Mouse (Mus musculus): ENCODE measurements around the gene Shq1.

Gene Shq1

DNA sequence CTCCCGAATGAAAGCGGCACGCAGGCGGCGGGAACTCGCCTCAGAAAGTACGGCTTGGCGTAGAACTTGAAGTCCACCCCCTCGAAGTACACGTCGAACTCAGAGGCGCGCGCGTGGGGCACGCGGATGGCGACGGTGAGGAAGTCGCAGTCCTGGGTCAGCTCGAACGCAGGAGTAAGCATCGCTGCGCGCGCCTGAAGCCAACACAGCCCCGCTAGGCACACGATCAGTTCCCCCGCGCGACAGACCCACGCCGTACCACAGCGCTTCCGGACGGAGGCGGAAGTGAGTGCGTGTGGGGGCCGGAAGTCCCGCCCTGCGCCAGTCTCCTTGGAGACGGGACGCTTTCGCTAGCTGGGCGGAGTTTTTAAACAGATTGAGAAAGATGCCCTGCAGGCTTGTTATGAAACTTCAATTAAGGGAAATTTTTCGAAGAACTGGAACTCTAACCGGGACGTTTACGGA is at the start of gene Shq1:
Gene Shq1 (minus strand): TSS at position 278 of the 465 bp plus-strand sequence.
- peak; percentile 74 for DNase-seq (ENCODE audit: low read depth, low spot score)

DNA sequence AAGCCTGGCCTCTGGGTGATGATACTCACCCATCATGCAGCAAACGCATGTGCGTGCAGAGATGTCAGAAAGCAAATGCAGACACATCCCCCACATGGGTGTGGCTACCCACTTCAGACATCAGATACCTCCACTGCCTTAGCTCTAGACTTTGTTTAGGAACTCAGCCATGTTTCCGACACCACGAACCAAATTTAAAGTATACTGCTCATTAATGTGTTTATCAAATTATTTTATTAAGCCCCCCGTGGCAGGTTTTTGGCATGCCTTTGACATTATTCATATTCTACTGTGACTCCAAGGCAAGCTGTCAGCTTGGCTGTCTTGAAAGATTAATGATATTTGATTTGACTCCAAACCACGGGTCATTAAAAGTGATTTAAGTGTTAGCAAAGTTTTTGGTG is 49.1 kb upstream of the Shq1 start:
- no peak for DNase-seq (ENCODE audit: low read depth, low spot score)

DNA sequence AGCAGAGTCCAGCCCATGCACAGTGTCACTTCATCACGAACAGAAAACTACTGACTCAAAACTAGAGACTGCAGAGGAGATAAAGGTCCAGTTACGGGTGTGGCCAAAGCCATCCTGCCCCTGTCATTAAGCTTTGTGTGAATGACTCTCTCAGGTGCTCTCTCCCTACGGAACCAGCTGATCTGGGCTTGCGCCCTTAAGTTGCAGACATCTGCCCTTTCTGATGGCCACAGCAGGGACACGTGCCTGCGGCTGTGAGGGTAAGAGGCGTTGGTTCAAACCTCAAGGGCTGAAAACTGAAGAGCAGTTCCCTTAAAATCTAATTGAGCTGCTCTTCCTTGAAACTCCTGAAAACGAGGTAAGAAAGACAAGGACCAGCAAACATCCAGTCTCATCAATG is 45.9 kb upstream of the Shq1 start:
- no peak for DNase-seq (ENCODE audit: low read depth, low spot score)

GRCm38 (mm10) chr6:100716152-100716551 is 45.2 kb upstream of the Shq1 start:
- DNase-seq (ENCODE audit: low read depth, low spot score), result no peak

DNA sequence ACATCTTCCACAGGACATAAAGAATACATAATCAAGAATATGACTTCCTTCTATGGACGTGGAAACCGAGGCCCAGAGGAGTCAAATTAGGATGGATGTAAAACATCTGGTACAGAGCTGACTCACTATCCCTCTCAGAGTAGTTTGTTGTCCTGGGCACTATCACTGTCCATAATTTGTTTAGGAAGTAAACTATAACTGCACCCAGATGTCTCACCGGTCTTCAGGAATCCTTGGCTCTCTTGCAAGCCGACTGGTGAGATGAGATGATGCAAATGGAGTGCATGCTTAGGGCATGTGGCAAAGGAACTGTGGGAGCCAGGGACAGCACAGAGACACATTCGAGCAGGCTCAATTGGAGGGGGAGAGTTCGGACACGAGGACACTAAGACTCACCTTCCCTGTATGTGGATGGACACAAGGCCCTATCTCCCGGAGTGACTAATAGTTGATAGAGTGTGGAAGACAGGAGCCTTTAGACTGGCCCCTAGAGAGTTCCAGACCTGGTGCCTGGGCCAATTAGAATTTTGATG is 44.4 kb upstream of the Shq1 start:
- DNase-seq (ENCODE audit: low read depth, low spot score), result no peak

- no peak for DNase-seq (ENCODE audit: low read depth, low spot score)
Observed at GRCm38 (mm10) chr6:100710866-100711265, 39.9 kb upstream of the Shq1 start.

GRCm38 (mm10) chr6:100710170-100710569 is 39.2 kb upstream of the Shq1 start:
- DNase-seq (ENCODE audit: low read depth, low spot score), result no peak

- peak; percentile 35 for DNase-seq (ENCODE audit: low read depth, low spot score)
Observed at GRCm38 (mm10) chr6:100709483-100709882, 38.5 kb upstream of the Shq1 start.

DNA sequence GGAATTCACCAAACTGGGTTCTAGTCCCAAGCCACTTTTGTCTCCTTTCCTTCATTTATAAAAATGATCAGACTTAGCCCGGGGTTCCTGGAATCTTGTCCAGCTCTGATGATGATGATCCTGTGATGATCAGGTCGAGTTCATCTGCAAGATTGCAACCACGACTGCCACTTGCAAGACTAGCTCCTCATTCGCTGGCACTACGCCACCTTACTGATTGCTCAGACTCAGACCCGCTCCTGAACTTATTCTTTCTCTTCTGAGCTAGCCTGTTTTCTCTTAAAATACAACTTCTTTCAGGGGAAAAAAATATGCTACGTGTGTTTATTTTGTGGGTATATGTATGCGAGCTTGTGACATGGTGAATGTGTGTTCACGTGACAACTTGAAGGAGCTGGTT is 38.0 kb upstream of the Shq1 start:
- DNase-seq (ENCODE audit: low read depth, low spot score), result no peak

GRCm38 (mm10) chr6:100708248-100708647 is 37.3 kb upstream of the Shq1 start:
- no peak for DNase-seq (ENCODE audit: low read depth, low spot score)

GRCm38 (mm10) chr6:100707557-100707956 is 36.6 kb upstream of the Shq1 start:
- DNase-seq (ENCODE audit: low read depth, low spot score), result peak; percentile 41

DNA sequence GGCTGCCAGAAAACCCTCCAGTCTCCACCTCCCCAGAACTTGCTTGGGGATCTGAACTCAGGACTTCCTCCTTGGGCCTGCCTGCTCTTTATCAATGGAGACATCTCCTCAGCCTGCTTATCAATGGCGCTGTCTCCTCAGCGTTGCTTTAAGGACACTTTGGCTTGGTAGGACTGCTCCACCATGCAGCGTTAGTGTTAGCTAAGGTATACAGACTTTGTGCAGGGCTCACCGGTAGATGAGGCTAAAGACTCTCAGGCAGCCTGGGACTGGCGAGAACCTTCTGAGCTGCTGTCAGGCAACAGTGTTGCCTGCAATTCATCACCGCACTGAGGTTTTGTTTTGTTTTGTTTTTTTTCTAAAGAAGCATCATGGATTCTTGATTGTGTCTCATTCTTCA is 35.9 kb upstream of the Shq1 start:
- no peak for DNase-seq (ENCODE audit: low read depth, low spot score)

DNA sequence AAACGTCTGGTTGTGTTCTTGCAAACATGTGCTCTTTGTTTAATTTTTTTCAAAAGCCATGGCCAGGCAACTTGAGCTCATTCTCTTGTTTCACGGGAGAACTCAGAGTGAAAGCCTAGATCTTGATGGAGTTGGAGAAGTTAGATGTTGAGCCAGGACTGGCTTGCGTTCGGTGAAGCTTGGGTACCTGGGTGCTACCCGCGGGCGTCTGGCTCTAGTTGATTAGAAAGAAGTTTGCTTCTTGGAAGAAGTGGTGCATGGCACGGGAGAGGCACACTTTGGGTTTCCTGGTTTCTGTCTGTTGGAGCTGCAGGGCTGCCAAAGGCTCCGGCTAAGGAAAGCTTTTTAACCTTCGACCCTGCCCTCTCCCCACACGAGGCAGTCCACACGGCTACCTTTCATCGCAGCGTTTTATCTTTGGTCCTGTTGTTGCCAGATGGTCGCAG is 34.4 kb upstream of the Shq1 start:
- DNase-seq (ENCODE audit: low read depth, low spot score), result no peak

DNA sequence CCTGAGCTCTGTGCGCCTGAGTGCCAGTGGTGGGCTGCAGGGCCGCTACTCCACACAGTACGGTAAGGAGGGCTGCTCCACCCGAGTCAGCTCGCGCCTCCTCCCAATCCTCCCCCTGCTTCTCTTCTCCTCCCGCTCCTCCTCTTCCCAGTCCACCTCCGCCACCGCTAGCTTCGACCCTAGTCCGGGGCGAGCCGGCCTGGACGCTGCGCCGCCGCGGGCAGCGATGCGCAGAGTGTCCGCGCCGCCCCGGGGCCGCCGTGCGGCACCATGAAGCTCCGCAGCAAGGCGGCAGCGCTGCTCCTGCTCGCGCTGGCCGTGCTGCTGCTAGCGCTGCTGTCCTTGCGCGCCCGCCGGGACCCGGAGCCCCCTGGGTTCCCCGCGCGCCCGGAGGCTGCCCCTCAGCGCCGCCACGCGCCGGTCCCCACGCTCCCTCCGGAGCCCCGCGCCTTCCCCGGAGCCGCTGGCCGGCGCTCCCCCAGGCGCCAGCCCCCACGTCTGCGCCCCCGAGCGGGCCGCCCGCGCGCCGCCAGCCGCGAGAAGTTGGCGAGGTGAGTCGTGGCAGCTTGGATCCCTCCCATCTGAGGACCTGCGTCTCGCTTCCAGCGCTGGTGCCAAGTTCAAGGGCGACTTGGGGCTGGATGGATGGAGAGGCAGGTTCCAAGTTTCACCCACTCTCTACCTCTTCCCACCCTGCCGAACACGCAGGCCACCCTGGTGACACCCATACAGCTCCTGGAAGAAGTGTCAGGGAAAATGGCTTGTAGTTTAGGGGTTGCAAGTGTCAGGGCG is 33.8 kb upstream of the Shq1 start, which contains the start of gene Gxylt2:
Gene Gxylt2 (plus strand): TSS at position 161 of the 792 bp plus-strand sequence.
- DNase-seq (ENCODE audit: low read depth, low spot score), result peak; percentile 27

DNA sequence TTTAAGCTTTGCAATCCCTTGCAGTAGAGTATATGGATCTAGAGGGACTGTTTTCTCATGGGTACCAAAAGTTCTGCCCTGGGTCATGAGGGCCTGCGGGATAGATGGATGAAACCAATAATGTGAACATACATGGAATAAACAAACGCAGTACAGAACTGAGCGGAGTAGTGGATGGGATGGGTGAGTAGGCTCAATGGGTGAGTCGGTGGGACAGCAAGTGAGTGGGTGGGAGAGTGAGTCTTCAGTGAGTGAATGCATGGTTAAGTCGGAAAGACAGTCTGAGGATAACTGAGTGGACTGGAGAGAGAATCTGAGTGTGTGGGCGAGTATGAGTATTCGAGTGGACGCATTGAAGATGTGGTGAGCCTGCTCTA is 33.2 kb upstream of the Shq1 start:
- DNase-seq (ENCODE audit: low read depth, low spot score), result no peak

- no peak for DNase-seq (ENCODE audit: low read depth, low spot score)
Observed at GRCm38 (mm10) chr6:100700774-100701173, 29.8 kb upstream of the Shq1 start.

DNA sequence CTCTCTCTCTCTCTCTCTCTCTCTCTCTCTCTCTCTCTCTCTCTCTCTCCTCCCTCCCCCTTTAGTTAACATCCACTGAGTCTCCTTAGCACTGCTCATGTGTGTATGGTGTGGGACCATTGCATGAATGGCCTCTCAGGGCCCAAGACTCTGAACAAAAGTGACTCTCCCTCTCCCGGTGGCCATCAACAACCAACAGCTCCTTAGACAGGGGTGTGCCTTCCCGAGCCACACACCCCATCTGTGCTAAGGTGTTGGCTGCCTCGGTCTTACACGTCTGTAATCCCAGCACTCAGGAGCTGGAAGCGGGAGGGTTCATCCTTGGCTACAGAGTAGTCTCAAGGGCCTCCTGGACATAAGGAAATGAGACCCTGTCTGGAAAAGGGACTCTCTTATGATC is 29.0 kb upstream of the Shq1 start:
- DNase-seq (ENCODE audit: low read depth, low spot score), result no peak

- no peak for DNase-seq (ENCODE audit: low read depth, low spot score)
Observed at GRCm38 (mm10) chr6:100686341-100686740, 15.4 kb upstream of the Shq1 start.

GRCm38 (mm10) chr6:100678636-100679035 is 7.7 kb upstream of the Shq1 start:
- no peak for DNase-seq (ENCODE audit: low read depth, low spot score)

DNA sequence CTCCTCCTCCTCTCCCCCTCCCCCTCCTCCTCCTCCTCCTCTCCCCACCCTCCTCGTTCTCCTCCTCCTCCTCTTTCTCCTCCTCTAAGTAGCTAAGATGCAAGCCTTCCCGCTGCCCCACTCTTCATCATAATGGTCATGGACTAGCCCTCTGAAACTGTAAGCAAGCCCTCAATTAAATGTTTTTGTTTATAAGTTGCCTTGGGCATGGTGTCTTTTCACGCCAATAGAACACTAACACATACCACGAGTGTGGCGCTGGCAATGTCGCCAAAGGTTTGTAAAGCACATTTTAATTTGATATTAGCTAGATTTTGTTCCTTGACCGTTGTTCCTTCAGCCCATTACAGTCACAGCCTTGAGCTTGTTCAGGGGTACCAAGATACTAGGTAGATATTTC is 5.5 kb upstream of the Shq1 start:
- no peak for DNase-seq (ENCODE audit: low read depth, low spot score)

GRCm38 (mm10) chr6:100674974-100675373 is 4.0 kb upstream of the Shq1 start:
- peak; percentile 21 for DNase-seq (ENCODE audit: low read depth, low spot score)

DNA sequence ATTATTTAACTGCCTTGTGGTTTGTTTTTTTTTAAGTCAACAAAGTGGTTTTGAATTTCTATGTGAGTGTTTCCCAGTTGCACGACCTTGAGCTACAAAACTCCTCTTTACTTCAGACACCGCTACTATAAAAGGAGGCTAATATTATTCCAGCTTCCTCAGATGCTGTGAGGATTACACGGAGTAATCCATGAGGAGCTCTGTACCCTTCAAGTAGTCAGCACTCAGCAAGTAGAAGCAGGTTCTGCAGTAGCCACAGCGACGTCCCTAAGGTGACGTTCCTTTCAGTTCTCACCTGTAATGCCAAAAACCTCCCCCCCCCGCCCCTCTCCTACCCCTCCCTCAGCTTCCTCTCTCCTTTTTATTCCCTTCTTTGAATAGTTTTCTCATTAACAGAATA is 444 bp upstream of the Shq1 start:
- no peak for DNase-seq (ENCODE audit: low read depth, low spot score)

DNA sequence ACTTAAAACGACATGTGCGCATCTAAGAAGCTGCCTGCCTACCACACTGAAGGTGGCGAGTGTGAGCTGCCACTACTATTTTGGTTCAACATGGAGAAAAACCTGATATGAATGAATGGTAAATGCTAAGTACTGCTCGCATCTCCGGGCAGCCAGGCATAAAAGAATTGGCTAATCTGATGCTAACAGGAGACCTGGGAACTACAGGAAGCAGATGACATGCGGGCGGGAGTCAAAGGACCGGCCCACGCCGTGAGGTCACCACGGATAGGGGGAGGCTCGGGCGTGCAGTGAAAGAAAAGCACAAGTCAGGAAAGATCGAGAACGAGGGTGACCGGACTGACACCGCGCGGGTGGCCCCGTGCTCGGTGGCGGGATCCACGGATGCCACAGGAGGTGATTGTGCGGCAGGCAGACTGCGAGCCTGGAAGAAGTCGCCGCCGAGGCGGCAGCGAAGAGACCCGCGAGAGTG is 551 bp downstream of the Shq1 start:
- DNase-seq (ENCODE audit: low read depth, low spot score), result no peak
